Mouse (Mus musculus): Measurements from ENCODE around the gene Gm45785.

DNA sequence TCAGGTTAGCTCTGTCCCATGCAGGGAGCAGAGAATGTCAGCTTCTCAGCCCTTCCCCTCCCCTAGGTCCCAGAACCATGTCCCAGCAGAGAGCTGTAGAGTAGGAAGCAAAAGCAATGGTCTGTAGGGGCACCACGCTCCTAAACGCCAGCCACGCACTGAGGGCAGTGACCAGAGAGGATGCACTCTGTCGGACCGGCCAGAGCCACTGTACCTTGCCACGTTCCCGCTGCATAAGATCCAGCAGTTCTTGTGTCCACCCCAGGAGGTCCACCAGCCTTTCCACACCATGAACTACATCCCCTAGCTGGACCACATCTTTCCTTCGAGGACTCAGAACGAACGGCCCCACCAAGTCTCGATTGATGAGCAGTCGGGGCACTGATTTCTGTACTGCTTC, 8.6 kb upstream of the Gm45785 start:
- TF ChIP-seq CTCF (IDR thresholded peaks at IDR 0.05; ENCODE audit: borderline replicate concordance, insufficient read depth, low read length): no peak
- TF ChIP-seq POLR2A (IDR thresholded peaks at IDR 0.05; ENCODE audit: low read depth, low read length): peak; percentile 30; the same call in 1 of the 2 replicates
